Mouse (Mus musculus) MEL (cell line): Measurements from ENCODE around the gene Fam124b. TPM values are rescaled to one million over a fixed set of nuclear protein-coding genes. Genes with fewer than 3 reads are reported as not detected.

Source experiments
- DNase-seq: peaks from one replicate; pipeline ENCODE4 v3.0.0; 2011; ENCODE audit warnings: low read depth, low spot score
- H3K27ac ChIP-seq: 2 replicates; pipeline ENCODE4 v1.5.1; 2012; ENCODE audit warnings: low read depth, mild to moderate bottlenecking, control low read depth, low read length, moderate library complexity; ENCODE audit not compliant: control insufficient read depth
- H3K27me3 ChIP-seq, 2 experiments: fragments of 150-350 bp in 1 of 2; sonication (generic) in 1 of 2; 2 replicates each; pipeline ENCODE4 v1.6.1; 2012; ENCODE audit warnings: low read length in 2 of 2, mild to moderate bottlenecking in 2 of 2, improper control_type of control experiment in 1 of 2, moderate library complexity in 1 of 2; ENCODE audit not compliant: insufficient read depth in 2 of 2, control insufficient read depth in 1 of 2
- H3K36me3 ChIP-seq, 2 experiments: 2 replicates each; pipeline ENCODE4 v1.6.1; 2012 to 2014; ENCODE audit warnings: low read length in 2 of 2, improper control_type of control experiment in 1 of 2, inconsistent platforms in 1 of 2, mild to moderate bottlenecking in 1 of 2; ENCODE audit not compliant: insufficient read depth in 2 of 2, control insufficient read depth in 1 of 2
- H3K4me1 ChIP-seq, 2 experiments: fragments of 150-350 bp in 1 of 2; sonication (generic) in 1 of 2; 2 replicates each; pipeline ENCODE4 v1.6.1; 2012; ENCODE audit warnings: low read length in 2 of 2, improper control_type of control experiment in 1 of 2, mild to moderate bottlenecking in 1 of 2; ENCODE audit not compliant: insufficient read depth in 2 of 2, control insufficient read depth in 1 of 2
- H3K4me3 ChIP-seq, 2 experiments: fragments of 150-350 bp in 1 of 2; sonication (generic) in 1 of 2; 2 replicates each; pipeline ENCODE4 v1.5.1; 2012; ENCODE audit warnings: low read depth in 2 of 2, low read length in 2 of 2, mild to moderate bottlenecking in 2 of 2, moderate library complexity in 2 of 2, control low read depth in 1 of 2, improper control_type of control experiment in 1 of 2; ENCODE audit not compliant: control insufficient read depth in 1 of 2, insufficient read depth in 1 of 2
- H3K79me2 ChIP-seq: 2 replicates; pipeline ENCODE4 v1.6.1; 2012; ENCODE audit warnings: mild to moderate bottlenecking, low read length, moderate library complexity; ENCODE audit not compliant: control insufficient read depth, poor library complexity, insufficient read depth
- H3K9ac ChIP-seq: 2 replicates; pipeline ENCODE4 v1.6.1; 2012; ENCODE audit warnings: low read depth, mild to moderate bottlenecking, control low read depth, low read length, moderate library complexity; ENCODE audit not compliant: control insufficient read depth, poor library complexity, severe bottlenecking
- H3K9me3 ChIP-seq: fragments of 150-350 bp; sonication (generic); replicated peaks from 2 replicates; pipeline ENCODE4 v1.6.1; 2012; ENCODE audit warnings: mild to moderate bottlenecking, low read length, improper control_type of control experiment, moderate library complexity; ENCODE audit not compliant: insufficient read depth
- E2F4 ChIP-seq: IDR thresholded peaks from 2 replicates; pipeline ENCODE4 v1.6.1; 2011; ENCODE audit warnings: low read depth, low read length, improper control_type of control experiment, borderline replicate concordance
- ELF1 ChIP-seq: IDR thresholded peaks from 2 replicates; pipeline ENCODE4 v1.6.1; 2014; ENCODE audit warnings: low read depth, mild to moderate bottlenecking, inconsistent platforms, low read length, improper control_type of control experiment, moderate library complexity
- ETS1 ChIP-seq: IDR thresholded peaks from 2 replicates; pipeline ENCODE4 v1.6.1; 2012; ENCODE audit warnings: low read depth, mild to moderate bottlenecking, inconsistent platforms, low read length, improper control_type of control experiment, moderate library complexity
- GABPA ChIP-seq: IDR thresholded peaks from 2 replicates; pipeline ENCODE4 v1.6.1; 2012; ENCODE audit warnings: low read depth, mild to moderate bottlenecking, inconsistent platforms, low read length, improper control_type of control experiment, moderate library complexity
- HCFC1 ChIP-seq: IDR thresholded peaks from 2 replicates; pipeline ENCODE4 v1.6.1; 2012; ENCODE audit warnings: low read depth, mild to moderate bottlenecking, inconsistent platforms, low read length, improper control_type of control experiment, moderate library complexity
- MAFK ChIP-seq: IDR thresholded peaks from 2 replicates; pipeline ENCODE4 v1.6.1; 2011; ENCODE audit warnings: low read depth, mild to moderate bottlenecking, low read length, improper control_type of control experiment, borderline replicate concordance
- MAZ ChIP-seq: IDR thresholded peaks from 2 replicates; pipeline ENCODE4 v1.6.1; 2012; ENCODE audit warnings: low read depth, mild to moderate bottlenecking, inconsistent platforms, low read length, improper control_type of control experiment
- MEF2A ChIP-seq: IDR thresholded peaks from 2 replicates; pipeline ENCODE4 v1.6.1; 2014; ENCODE audit warnings: low read depth, mild to moderate bottlenecking, inconsistent platforms, low read length, improper control_type of control experiment; ENCODE audit not compliant: poor library complexity, insufficient replicate concordance, severe bottlenecking; ENCODE audit errors: extremely low read depth
- MXI1 ChIP-seq: IDR thresholded peaks from 2 replicates; pipeline ENCODE4 v1.6.1; 2011; ENCODE audit warnings: mild to moderate bottlenecking, low read depth, low read length, improper control_type of control experiment
- MYB ChIP-seq: IDR thresholded peaks from 2 replicates; pipeline ENCODE4 v1.6.1; 2011; ENCODE audit warnings: mild to moderate bottlenecking, low read depth, low read length, improper control_type of control experiment
- MYC ChIP-seq: IDR thresholded peaks from 2 replicates; pipeline ENCODE4 v1.6.1; 2011; ENCODE audit warnings: low read depth, mild to moderate bottlenecking, low read length, improper control_type of control experiment, moderate library complexity
- NELFE ChIP-seq: IDR thresholded peaks from 2 replicates; pipeline ENCODE4 v1.6.1; 2011; ENCODE audit warnings: low read depth, low read length, improper control_type of control experiment
- RCOR1 ChIP-seq: IDR thresholded peaks from 2 replicates; pipeline ENCODE4 v1.6.1; 2012; ENCODE audit warnings: low read depth, mild to moderate bottlenecking, inconsistent platforms, low read length, improper control_type of control experiment
- TBP ChIP-seq: IDR thresholded peaks from 2 replicates; pipeline ENCODE4 v1.8.0; 2011; ENCODE audit warnings: low read depth, low read length, improper control_type of control experiment
- ZC3H11A ChIP-seq: IDR thresholded peaks from 2 replicates; pipeline ENCODE4 v1.6.1; 2012; ENCODE audit warnings: low read depth, mild to moderate bottlenecking, inconsistent platforms, low read length, improper control_type of control experiment
- ZMIZ1 ChIP-seq: IDR thresholded peaks from 2 replicates; pipeline ENCODE4 v1.6.1; 2012; ENCODE audit warnings: low read depth, mild to moderate bottlenecking, inconsistent platforms, low read length, improper control_type of control experiment, moderate library complexity
- polyA plus RNA-seq, 2 experiments: library from polyadenylated mRNA; stranded (reverse) in 1 of 2; unstranded in 1 of 2; fragments of >175 nt in 1 of 2; fragments of >200 nt in 1 of 2; gene quantifications; 2 replicates each; pipeline versions ENCODE4 v1.2.1 to v1.2.4; 2012; ENCODE audit warnings: low replicate concordance in 2 of 2, low read depth in 1 of 2; ENCODE audit not compliant: insufficient read length in 2 of 2, insufficient read depth in 1 of 2, missing spikeins in 1 of 2
- total RNA-seq: library from RNA; depleted of rRNA; stranded (reverse); fragments of 300-350 nt; gene quantifications from 2 replicates; pipeline ENCODE4 v1.2.3, GENCODE M21; 2012

The Fam124b gene
- total and polyA plus RNA-seq, 3 experiments = not detected

- Histone ChIP-seq H3K27ac (no peak overlapping the region), H3K27me3 (no peaks in the 10 kb centered on the region), H3K9ac (no peak overlapping the region), H3K79me2 (no peaks in the 10 kb centered on the region), H3K9me3 (no peaks in the 10 kb centered on the region), H3K36me3 (no peaks in the 10 kb centered on the region)
- no peak for TF ChIP-seq ELF1
- TF ChIP-seq MAFK = no peak
- TF ChIP-seq ETS1 = no peak
- TF ChIP-seq MYB = no peak
- TF ChIP-seq NELFE = no peak
- TF ChIP-seq HCFC1 = no peak
- TF ChIP-seq TBP = no peak
- TF ChIP-seq ZMIZ1 = no peak
- no peak for TF ChIP-seq ZC3H11A
- TF ChIP-seq MEF2A = no peak
- TF ChIP-seq RCOR1 = no peak
- TF ChIP-seq MXI1 = no peak
- no peak for TF ChIP-seq GABPA
- no peak for TF ChIP-seq MAZ
- TF ChIP-seq, all 39 proteins: peak for 0
- H3K4me3 ChIP-seq = no peak overlapping the region
- no peaks in the 10 kb centered on the region for H3K4me1 ChIP-seq
- DNase-seq = no peak
These were observed 40.4 kb upstream of the Fam124b start for GRCm38 (mm10) chr1:80258632-80259031.

DNA sequence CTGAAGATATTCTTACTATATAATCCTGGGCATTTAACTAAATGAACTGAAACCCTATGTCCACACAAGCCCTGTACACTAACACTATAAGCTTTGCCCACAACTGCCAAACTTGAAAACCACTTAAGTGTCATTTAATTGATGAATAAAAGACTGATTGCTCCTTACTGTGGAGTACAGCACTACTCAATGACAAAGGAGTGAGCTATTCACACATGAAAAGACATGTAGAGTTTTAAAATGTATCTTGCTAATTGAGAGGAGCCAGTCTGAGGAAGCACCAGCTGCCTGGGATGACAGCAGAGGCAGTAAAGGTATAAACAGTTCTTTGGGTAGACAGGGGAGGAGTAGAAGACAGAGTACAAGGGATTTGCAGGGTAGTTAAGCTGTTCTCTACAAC lies 35.0 kb upstream of the Fam124b start:
- Histone ChIP-seq H3K9ac (no peak overlapping the region), H3K36me3 (no peaks in the 10 kb centered on the region), H3K4me1 (no peaks in the 10 kb centered on the region), H3K27me3 (no peaks in the 10 kb centered on the region; a peak in 2 of 4 replicates), H3K9me3 (no peaks in the 10 kb centered on the region), H3K79me2 (no peaks in the 10 kb centered on the region), H3K4me3 (no peak overlapping the region), H3K27ac (no peak overlapping the region)
- DNase-seq = no peak
- TF ChIP-seq MYC (no peak), RCOR1 (no peak), E2F4 (no peak)
- TF ChIP-seq, all 39 proteins: peak for 0
